Mouse (Mus musculus) heart, adult 8-10 months (tissue): Measurements from ENCODE around the gene Pex14. TPM values are rescaled to one million over a fixed set of nuclear protein-coding genes. Genes with fewer than 3 reads are reported as not detected.
A peak's percentile ranks its signal among the peaks of the same experiment; 100 is the strongest.
"Not testable (repeated sequence)": the region's sequence is repeated elsewhere in the genome, so short reads cannot be mapped to it uniquely, and the experiment has no call there.

ENCODE experiments used
- DNase-seq: peaks from one replicate; pipeline ENCODE4 v3.0.0; 2022; ENCODE audit warnings: low spot score
- total RNA-seq, 4 experiments: library from RNA; stranded (reverse); gene quantifications; 2 replicates each; pipeline ENCODE4 v1.2.4; 2022

The Pex14 gene
- total RNA-seq, result 10 to 100 TPM; 22.9 to 27.2 (median 24.1) TPM

- peak; percentile 92 for DNase-seq
Measured at GRCm38 (mm10) chr4:149099369-149100017, at the start of gene Pex14. Pex14 (minus strand) TSS chr4:149099876.

GRCm38 (mm10) chr4:149149196-149149595 lies 49.5 kb upstream of the Pex14 start:
- no peak for DNase-seq

DNA sequence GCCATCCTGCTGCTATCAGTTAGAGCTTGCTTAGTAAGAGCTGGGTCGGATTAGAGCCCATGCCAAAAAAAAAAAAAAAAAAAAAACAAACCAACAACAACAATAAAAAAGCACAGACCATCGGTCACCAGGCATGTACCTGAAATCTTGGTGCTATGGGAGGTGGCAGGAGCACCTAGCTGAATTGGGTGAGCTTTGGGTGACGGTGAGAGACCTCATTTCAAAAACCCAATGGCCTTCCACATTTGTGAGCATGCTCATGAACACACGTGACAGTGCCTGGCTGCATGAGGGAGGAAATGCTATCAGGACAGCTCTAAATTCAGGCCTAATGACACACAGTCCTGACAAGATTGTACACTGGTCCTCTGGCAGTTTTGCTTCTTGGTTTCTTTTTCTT lies 48.4 kb upstream of the Pex14 start:
- DNase-seq, result no peak

GRCm38 (mm10) chr4:149147528-149147927 lies 47.9 kb upstream of the Pex14 start:
- no peak for DNase-seq

GRCm38 (mm10) chr4:149145151-149145550 lies 45.5 kb upstream of the Pex14 start:
- no peak for DNase-seq

DNA sequence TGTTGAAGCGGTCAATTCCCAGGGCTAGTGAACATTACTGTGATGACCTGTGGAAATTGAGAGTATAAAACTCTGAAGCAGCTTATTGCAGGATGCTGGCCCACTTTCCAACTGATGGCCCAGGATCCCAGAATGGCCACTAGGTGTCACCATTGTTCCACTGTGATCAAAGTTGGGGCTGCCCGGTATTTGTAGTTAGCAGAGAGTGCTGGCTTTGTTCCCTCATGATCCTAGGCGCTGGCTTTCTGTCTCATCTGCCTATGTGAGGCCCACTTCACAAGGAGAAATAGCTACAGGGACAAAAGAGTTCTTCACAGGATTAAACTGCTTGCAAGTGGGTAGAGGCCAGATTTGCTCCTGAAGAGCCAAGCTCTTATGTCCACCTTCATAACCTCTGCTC lies 44.8 kb upstream of the Pex14 start:
- peak; percentile 88 for DNase-seq

- no peak for DNase-seq
Measured at GRCm38 (mm10) chr4:149143594-149143993, 43.9 kb upstream of the Pex14 start.

DNA sequence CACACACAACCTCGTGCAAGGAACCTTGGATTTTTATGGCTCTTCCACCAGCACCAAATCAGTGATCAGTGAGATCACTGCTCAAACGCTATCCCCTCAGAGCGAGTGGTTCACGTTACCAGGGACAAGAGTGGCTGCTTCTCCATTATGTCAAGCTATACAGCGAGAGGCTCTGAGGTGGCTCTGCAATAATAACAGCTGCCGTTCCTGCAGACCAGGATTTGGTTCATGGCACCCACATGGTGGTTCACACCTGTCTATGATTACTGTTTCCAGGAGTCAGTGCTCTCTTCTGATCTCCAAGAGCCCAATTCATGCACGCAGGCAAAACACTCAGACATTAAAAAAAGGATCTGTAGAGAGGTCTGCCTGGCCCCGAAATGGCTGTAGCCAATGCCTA lies 38.8 kb upstream of the Pex14 start:
- DNase-seq, result no peak

GRCm38 (mm10) chr4:149136982-149137770 lies 37.5 kb upstream of the Pex14 start, which contains the start of gene Cenps:
Cenps (minus strand) TSS chr4:149137629.
- DNase-seq, result peak; percentile 83

DNA sequence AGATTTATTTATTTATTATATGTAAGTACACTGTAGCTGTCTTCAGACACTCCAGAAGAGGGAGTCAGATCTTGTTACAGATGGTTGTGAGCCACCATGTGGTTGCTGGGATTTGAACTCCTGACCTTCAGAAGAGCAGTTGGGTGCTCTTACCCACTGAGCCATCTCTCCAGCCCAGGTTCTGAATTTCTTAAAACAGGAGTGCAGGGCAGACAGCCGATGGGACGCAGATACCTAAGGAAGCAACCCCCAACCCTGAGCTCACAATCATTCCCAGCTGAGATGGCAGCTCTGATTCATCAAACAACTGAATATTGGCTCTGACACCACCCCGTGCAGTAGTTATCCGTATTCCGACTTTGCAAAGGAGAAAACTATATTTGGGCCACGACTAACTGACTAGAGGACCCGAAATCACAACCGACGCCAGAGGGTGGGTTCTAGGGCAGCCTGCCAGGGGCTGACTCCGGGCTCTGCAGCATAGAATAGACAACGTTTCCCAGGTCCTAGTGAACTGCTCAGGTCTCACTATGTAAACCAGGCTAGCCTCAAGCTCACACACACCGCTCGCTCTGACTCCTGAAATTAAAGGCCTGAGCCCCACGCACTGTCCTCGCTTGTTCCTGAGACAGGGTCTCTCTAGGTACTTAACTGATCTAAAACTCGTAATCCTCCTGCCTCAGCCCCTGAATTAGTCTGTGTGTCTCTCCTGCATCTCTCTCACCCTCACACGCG lies 36.6 kb upstream of the Pex14 start:
- no peak for DNase-seq

- no peak for DNase-seq
Measured at GRCm38 (mm10) chr4:149133395-149133794, 33.7 kb upstream of the Pex14 start.

DNA sequence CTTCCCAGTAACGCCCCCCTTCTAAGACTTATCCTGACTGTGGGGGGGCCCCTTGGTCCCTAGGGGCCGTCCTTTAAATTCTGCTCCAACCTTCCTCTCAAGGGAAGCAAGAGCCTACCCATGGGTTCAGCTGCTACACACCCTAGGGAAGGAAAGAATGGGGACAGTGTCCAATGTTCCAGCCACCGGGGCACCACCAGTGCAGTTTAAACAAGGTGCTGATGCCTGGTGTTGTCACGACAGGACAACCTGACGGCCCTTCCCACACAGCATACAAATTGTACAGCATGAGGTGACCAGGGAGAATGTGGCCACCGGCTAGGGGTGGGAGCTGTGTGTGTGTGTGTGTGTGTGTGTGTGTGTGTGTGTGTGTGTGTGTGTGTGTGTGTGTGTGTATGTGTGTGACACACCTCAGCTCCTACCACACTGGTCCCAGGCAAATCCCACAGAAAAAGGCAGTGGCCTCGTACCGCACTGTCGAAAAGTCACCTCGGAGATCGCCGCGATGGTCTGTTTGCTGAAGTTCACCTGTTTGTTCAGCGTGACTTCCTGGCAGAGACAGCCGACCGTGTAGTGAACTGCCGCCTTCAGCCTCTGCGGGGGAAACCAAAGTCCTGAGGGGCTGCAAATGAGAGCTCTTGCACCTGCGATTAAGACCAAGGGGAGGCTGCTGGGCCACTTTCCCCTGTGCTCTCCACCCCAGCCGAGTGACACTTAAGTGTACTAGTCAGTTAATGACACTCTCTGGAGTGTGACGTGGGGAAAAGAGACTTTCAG lies 32.3 kb upstream of the Pex14 start:
- DNase-seq, result no peak

DNA sequence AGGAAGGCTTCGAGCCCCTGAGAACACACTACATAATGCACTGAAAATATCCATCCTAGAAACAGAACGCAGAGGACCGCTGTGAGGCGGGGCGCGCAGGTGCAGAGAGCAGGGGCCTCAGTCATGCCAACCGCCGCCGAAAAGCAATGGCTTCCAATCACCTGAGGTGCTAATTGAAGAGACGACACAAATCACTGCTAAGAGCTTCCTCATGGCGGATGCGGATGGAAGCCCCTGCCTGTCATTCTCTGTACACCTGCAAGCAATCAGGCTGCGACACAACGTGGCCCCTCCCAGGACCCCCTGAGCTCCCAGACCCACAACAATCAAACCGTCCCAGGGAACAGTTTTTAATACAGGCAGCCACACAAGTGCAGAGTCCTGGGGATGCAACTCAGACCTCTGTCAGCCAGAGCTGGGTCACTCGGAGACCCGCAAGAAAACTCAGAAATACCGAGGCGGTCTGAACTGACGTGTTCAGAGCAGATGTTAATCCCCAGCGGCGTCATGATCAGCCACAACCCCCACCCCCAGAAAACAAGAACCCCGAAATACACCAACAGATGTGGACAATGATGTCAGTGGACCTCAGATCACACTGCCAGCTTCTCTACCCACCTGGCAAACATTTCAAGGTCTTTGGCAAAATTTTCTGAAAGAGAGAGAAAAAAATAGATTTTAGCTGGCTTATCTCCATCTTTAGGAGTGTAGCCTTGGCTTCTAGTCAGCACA lies 31.5 kb upstream of the Pex14 start:
- DNase-seq, result no peak

DNA sequence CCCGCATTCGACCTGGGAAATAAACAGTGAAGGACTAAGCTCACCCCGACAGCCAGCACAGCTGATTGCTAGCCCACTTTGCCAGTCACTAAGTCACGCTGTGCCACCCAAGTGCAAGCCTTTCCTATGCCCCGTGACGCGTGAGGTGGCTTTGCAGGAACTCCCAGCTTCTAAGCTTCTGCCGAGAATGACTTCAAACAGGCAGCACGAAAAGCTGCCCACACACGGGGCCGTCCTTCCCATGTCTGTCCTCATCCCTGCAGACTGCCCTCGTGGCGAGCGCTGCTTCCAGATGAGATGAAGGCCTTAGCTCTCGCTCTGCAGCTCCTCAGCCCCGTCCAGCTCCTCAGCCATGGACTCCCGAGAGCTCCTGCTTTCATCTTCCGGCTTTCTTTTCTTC lies 28.8 kb upstream of the Pex14 start:
- no peak for DNase-seq

DNA sequence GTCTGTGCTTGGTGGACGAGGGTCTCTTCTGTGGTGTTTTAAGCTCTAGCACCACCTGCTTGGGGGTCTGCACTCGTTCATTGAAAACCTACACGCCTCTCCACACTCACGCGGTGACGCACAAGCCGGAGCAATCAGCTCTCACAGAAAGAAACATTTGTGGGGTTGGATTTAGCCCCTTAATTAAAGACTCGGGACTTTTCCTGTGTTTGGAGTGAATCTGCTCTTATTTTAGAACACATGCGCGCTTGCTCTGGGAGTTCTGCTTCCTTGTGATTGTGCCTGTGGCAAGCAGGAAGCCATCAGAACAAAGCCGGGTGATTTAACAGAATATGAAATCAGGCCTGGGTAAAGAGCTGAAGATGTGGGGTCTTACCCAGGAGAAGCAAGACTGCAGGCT lies 27.0 kb upstream of the Pex14 start, which contains the start of gene Cort:
Cort (minus strand) TSS at position 101 of the 400 bp plus-strand sequence.
- DNase-seq, result no peak

DNA sequence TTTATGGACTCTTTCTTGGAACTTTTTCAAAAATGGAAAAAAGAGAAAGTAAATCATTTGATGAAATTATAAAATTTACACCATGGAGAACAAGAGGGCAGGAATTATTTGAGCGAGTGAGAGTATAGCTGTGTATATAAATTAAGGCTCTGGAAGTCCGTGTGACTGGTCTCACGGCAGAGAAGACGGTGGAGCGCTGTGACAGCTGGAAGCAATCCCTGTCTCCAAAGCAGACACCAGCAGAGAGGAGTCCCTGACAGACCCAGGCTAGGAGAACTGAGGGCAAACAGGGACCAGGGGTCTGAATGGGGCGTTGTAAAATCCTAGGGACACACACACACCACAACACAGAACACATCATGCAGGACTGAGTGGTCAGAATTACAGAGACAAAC lies 26.4 kb upstream of the Pex14 start:
- no peak for DNase-seq

DNA sequence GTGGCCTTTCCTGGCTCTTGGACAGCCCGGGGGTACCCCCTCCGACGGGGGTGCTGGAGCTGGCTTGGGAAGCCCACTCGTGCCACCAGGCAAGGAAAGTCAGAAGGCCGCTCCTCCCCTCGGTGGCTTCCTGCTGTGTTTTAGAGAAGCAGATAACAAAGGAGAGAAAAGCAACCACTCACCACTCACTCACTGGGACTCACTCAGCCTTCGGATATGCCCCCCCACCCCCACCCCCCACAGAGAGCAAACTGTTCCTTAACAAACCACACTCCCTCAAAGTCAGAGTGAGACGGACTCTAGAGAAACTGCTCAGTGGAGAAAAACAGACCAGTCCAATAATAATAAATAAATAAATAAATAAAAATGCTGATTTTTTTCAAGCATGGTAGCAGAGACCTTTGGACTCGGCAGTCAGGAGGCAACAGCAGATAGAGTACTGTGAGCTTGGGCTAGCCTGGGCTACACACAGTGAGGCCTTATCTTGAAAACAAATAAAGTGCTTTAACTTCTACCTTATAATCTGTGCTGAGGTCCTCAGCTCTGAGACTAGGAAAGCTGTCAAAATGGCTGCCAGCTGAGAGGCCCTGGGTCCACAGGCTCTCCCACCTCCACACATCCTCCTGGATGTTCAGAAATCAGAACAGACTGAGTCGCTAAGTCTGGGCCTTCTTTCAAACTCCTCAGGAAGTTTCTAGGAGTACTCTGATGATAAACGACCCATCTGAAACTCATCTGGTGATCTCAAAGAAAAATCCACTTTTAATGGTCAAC lies 25.9 kb upstream of the Pex14 start:
- no peak for DNase-seq

DNA sequence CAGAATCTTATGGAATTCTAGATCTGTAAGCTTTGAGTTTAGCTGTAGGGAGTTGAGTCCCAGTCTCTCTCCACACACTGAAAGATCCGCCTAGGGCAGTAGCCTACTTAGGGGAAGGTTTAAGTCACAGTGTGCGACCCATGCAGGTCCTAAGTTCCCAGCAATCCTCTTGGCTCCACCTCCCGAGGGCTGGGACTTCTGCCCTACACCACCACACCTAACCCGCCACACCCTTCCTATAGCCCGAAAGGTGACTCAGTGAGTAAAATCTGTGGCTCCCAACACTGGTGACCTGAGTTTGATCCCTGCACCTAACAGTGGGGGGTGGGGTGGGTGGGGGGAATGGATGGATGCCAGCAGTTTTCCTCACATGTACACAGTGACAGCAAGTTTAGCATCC lies 23.8 kb upstream of the Pex14 start:
- no peak for DNase-seq

- not testable (repeated sequence) for DNase-seq
Measured at GRCm38 (mm10) chr4:149119978-149120562, 20.4 kb upstream of the Pex14 start.
